Mouse (Mus musculus) heart, adult 9 months (tissue): Measurements from ENCODE around the gene Pfkfb3.
A peak's percentile ranks its signal among the peaks of the same experiment; 100 is the strongest.

Experiments
- DNase-seq, 2 experiments: peaks; one replicate each; pipeline ENCODE4 v3.0.0; 2022; ENCODE audit warnings: low spot score in 2 of 2

Gene Pfkfb3

DNA sequence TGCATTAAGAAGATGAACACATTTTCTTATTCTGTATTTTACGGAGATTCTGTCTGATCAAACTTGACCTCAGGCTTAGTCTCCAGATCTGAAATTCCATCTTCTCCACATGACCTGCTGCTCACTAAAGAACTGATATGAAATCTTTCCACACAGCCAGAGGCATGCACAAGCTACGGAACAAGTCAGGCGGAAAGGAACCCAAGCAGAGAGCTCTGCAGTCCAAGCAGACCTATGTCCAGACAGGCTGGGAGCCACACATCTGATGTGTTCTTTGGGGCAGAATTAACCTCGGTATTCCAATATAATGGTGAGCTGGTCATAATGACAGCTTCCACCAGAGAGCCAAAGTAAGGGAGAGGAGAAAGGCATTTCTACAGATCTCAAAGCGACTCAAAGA is 120.5 kb downstream of the Pfkfb3 start:
- no peak for DNase-seq

DNA sequence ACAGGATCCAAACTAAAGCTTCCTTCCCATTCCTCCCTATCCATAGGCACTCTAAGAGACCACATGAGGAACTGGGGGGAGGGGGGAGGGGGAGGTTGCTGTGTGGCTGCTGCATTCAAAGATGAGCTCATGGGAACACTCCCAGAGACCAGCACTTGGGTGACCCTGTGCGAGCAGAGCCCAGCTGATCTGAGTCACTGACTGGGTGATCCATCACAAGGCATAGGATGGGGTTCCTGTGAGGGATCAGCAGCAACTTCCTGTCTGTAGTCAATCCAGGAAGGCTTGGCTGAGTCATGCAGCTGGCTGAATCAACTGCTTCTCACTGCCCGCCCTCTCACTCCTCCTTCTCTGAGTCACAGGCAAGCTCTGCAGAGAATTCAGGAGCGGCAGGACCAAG is 124.3 kb downstream of the Pfkfb3 start:
- DNase-seq = peak; percentile 87 to 89

DNA sequence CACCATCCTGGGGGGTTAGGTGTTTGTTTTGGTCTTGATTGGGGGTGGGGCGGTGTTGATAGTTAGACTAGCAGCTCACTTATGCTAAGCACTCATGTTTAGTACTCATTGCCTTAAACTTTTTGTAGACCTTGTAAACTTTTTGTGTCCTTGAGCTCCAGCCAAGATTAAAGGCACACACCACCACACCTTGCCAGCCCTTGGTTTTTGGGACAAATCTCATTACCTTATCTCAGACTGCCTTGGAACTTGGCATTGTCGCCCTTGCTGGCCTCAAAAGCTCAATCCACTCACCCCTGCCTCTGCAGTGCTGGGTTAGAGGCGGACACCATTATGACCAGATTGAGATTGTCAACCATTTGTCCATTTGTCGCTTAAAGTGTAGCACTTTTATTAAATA is 125.3 kb downstream of the Pfkfb3 start:
- no peak for DNase-seq

GRCm38 (mm10) chr2:11427596-11427995 is 126.3 kb downstream of the Pfkfb3 start:
- DNase-seq = no peak

DNA sequence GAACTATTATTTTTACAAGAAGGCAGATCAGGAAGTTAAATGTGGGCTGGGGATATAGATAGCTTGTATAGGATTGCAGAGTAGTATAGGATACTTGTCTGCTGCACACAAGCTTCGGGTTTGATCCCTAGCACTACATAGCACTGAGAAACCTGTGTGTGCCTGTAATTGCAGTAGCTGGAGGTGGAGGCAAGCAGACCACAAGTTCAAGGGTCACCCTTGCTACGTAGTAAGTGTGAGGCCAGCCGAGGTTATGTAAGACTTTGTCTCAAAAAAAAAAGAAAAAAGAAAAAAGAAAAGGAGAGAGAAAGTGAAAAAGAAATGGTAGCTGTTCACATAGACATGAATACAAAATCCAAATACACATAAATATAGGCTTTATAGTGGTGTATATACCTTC is 127.5 kb downstream of the Pfkfb3 start:
- DNase-seq = no peak

DNA sequence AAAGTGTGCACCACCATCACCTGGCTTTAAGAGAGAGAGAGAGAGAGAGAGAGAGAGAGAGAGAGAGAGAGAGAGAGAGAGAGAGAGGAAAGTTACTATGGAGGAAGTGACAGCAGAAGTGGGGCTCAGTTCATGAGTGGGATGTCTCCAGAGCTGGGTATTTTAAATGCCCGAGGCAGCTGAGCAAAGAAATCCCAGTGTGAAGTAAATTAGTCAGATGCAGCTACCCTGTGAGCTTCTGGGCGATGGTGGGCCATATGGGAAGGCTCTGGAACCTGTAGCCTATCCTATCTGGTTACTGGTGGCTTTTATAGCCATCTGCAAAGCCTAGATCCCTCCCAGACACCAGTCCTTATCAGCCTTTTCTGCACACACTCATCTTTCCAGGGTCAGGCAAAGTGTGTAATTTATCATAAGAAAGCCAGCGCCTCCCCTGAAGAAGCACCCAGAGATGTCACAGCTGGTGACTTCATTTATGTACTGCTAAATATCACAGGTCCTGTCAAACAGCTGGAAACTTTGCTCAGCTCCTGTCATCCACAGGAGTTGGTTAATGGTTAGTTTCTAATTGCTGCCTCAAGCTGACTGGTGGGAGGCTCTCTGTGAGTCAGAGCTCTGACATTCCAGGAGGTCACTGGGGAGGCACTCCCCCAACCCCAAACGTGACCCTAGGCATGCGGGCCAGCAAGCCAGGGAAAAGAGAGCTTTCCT is 128.3 kb downstream of the Pfkfb3 start:
- peak; percentile 52 to 69 for DNase-seq

DNA sequence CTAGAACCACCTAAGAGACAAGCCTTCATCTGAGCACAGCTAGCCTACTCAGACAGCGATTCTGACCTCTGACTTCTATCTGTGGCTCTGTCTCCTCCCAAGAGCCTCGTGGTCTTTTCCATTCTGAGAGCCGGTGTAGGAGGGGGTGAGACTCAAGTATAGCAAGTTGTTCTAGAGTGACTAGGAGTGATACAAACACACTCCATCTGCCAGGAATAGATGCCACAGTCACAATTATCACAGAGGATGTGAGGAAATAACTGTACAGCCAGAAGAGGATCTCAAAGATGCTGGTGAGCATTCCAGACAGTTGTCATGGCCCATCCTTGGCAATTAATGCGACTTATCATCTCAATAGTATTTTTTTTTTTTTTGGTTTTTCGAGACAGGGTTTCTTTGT is 129.6 kb downstream of the Pfkfb3 start:
- no peak for DNase-seq

GRCm38 (mm10) chr2:11423421-11423820 is 130.5 kb downstream of the Pfkfb3 start:
- no peak for DNase-seq

DNA sequence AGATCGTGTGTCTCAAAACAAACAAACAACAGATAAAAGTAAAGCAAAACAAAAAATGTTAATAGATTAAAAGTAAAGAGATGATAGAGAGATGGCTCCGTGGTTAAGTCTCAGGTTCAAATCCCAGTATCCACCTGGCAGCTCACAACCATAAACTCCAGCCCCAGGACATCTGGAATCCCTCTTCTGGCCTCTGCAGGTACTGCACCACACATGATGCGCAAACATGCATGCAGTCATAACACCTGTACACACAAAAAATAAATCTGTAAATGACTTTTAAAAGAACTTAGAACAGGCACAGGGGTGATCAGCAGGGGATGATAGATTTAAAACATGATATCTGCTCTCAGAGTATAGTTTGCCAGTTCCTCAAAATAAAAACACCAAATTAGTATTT is 131.5 kb downstream of the Pfkfb3 start:
- DNase-seq = no peak
